Mouse (Mus musculus) stomach, postnatal 0 days (tissue): Measurements from ENCODE around the gene Pcnx3.
A peak's percentile ranks its signal among the peaks of the same experiment; 100 is the strongest.

Source experiments
- CTCF ChIP-seq: IDR thresholded peaks from 2 replicates; pipeline ENCODE4 v1.5.1; 2016; ENCODE audit warnings: antibody characterized with exemption, low read depth, mild to moderate bottlenecking, moderate library complexity
- EP300 ChIP-seq: optimal IDR thresholded peaks from 2 replicates; pipeline ENCODE3; 2016; ENCODE audit warnings: antibody characterized with exemption

- TF ChIP-seq CTCF (peak; percentile 37; the same call in 1 of the 2 replicates), EP300 (peak; percentile 54)
Observed at GRCm38 (mm10) chr19:5662981-5663913, 25.5 kb downstream of the Pcnx3 start, which contains the start of gene Sipa1.
